Mouse (Mus musculus): Measurements from ENCODE around the gene Svep1. TPM values are rescaled to one million over a fixed set of nuclear protein-coding genes. Genes with fewer than 3 reads are reported as not detected.

Gene Svep1
- polyA plus RNA-seq, 1 experiment from 2014 or later = 3.3 TPM

GRCm38 (mm10) chr4:58196795-58197194, 9.9 kb downstream of the Svep1 start:
- no peaks in the 10 kb centered on the region for H3K9me3 ChIP-seq
- 0 out of 2 replicates have a peak, but pooled peaks cover 6% of the 10 kb centered on the region for H3K4me1 ChIP-seq
- WGBS = 83% methylated on average over 4 of the region's 4 CpGs
- no peak overlapping the region for H3K27ac ChIP-seq (replicated peaks)
- no peak for DNase-seq (ENCODE audit: low spot score)
- no peak overlapping the region for H3K4me3 ChIP-seq
- H3K27me3 ChIP-seq (replicated peaks; ENCODE audit: low read depth, poor library complexity, severe bottlenecking) = no peaks in the 10 kb centered on the region
- no peaks in the 10 kb centered on the region for H3K36me3 ChIP-seq (replicated peaks)

GRCm38 (mm10) chr4:58195936-58196335, 10.7 kb downstream of the Svep1 start:
- Histone ChIP-seq H3K27me3 (replicated peaks; ENCODE audit: low read depth, poor library complexity, severe bottlenecking) (no peaks in the 10 kb centered on the region), H3K4me3 (no peak overlapping the region), H3K9me3 (no peaks in the 10 kb centered on the region), H3K27ac (replicated peaks) (no peak overlapping the region), H3K4me1 (0 out of 2 replicates have a peak, but pooled peaks cover 6% of the 10 kb centered on the region), H3K36me3 (replicated peaks) (no peaks in the 10 kb centered on the region)
- DNase-seq (ENCODE audit: low spot score) = peak; percentile 2
- WGBS = 91% methylated on average over 2 of the region's 2 CpGs

GRCm38 (mm10) chr4:58189281-58189680, 17.4 kb downstream of the Svep1 start:
- WGBS = 85% methylated on average over 5 of the region's 5 CpGs

GRCm38 (mm10) chr4:58185401-58185800, 21.3 kb downstream of the Svep1 start:
- Histone ChIP-seq H3K4me1 (0 out of 2 replicates have a peak, but pooled peaks cover 4% of the 10 kb centered on the region), H3K9me3 (no peaks in the 10 kb centered on the region), H3K27me3 (replicated peaks; ENCODE audit: low read depth, poor library complexity, severe bottlenecking) (no peaks in the 10 kb centered on the region), H3K36me3 (replicated peaks) (no peaks in the 10 kb centered on the region), H3K27ac (replicated peaks) (no peak overlapping the region), H3K4me3 (no peak overlapping the region)
- no peak for DNase-seq (ENCODE audit: low spot score)
- 84% methylated on average over 3 of the region's 3 CpGs for WGBS

More at GRCm38 (mm10) chr4:58189281-58189680, 17.4 kb downstream of the Svep1 start:
- H3K27me3 ChIP-seq (replicated peaks; ENCODE audit: low read depth, poor library complexity, severe bottlenecking) = no peaks in the 10 kb centered on the region
- no peaks in the 10 kb centered on the region for H3K9me3 ChIP-seq
- no peaks in the 10 kb centered on the region for H3K36me3 ChIP-seq (replicated peaks)
- no peak for DNase-seq (ENCODE audit: low spot score)
- H3K4me3 ChIP-seq = no peak overlapping the region
- 0 out of 2 replicates have a peak, but pooled peaks cover 4% of the 10 kb centered on the region for H3K4me1 ChIP-seq
- no peak overlapping the region for H3K27ac ChIP-seq (replicated peaks)

GRCm38 (mm10) chr4:58184681-58185341, 21.8 kb downstream of the Svep1 start:
- H3K9me3 ChIP-seq = no peaks in the 10 kb centered on the region
- no peak overlapping the region for H3K4me3 ChIP-seq
- H3K27me3 ChIP-seq (replicated peaks; ENCODE audit: low read depth, poor library complexity, severe bottlenecking) = no peaks in the 10 kb centered on the region
- 0 out of 2 replicates have a peak, but pooled peaks cover 4% of the 10 kb centered on the region for H3K4me1 ChIP-seq
- no peak overlapping the region for H3K27ac ChIP-seq (replicated peaks)
- WGBS = 86% methylated on average over 5 of the region's 5 CpGs
- H3K36me3 ChIP-seq (replicated peaks) = no peaks in the 10 kb centered on the region
- DNase-seq (ENCODE audit: low spot score) = no peak

GRCm38 (mm10) chr4:58183897-58184296, 22.8 kb downstream of the Svep1 start:
- Histone ChIP-seq H3K4me3 (no peak overlapping the region), H3K9me3 (no peaks in the 10 kb centered on the region), H3K27me3 (replicated peaks; ENCODE audit: low read depth, poor library complexity, severe bottlenecking) (no peaks in the 10 kb centered on the region), H3K36me3 (replicated peaks) (no peaks in the 10 kb centered on the region), H3K27ac (replicated peaks) (no peak overlapping the region), H3K4me1 (0 out of 2 replicates have a peak, but pooled peaks cover 4% of the 10 kb centered on the region)
- no peak for DNase-seq (ENCODE audit: low spot score)
- WGBS = 89% methylated on average over 4 of the region's 4 CpGs

GRCm38 (mm10) chr4:58178489-58178888, 28.2 kb downstream of the Svep1 start:
- Histone ChIP-seq H3K4me3 (no peak overlapping the region), H3K27me3 (replicated peaks; ENCODE audit: low read depth, poor library complexity, severe bottlenecking) (no peaks in the 10 kb centered on the region), H3K27ac (replicated peaks) (no peak overlapping the region), H3K36me3 (replicated peaks) (no peaks in the 10 kb centered on the region), H3K9me3 (no peaks in the 10 kb centered on the region), H3K4me1 (peaks cover 11% of the 10 kb centered on the region)
- 92% methylated on average over 6 of the region's 6 CpGs for WGBS
- no peak for DNase-seq (ENCODE audit: low spot score)

GRCm38 (mm10) chr4:58177256-58177655, 29.4 kb downstream of the Svep1 start:
- peaks cover 11% of the 10 kb centered on the region for H3K4me1 ChIP-seq
- no peak overlapping the region for H3K27ac ChIP-seq (replicated peaks)
- no peaks in the 10 kb centered on the region for H3K36me3 ChIP-seq (replicated peaks)
- H3K9me3 ChIP-seq = no peaks in the 10 kb centered on the region
- DNase-seq (ENCODE audit: low spot score) = no peak
- no peak overlapping the region for H3K4me3 ChIP-seq
- WGBS = 92% methylated on average over 15 of the region's 15 CpGs
- no peaks in the 10 kb centered on the region for H3K27me3 ChIP-seq (replicated peaks; ENCODE audit: low read depth, poor library complexity, severe bottlenecking)

- no peak overlapping the region for H3K4me3 ChIP-seq
- DNase-seq (ENCODE audit: low spot score) = no peak
- no peaks in the 10 kb centered on the region for H3K9me3 ChIP-seq
- H3K4me1 ChIP-seq = peaks cover 11% of the 10 kb centered on the region
- WGBS = 89% methylated on average over 4 of the region's 4 CpGs
- H3K27ac ChIP-seq (replicated peaks) = no peak overlapping the region
- no peaks in the 10 kb centered on the region for H3K27me3 ChIP-seq (replicated peaks; ENCODE audit: low read depth, poor library complexity, severe bottlenecking)
- H3K36me3 ChIP-seq (replicated peaks) = no peaks in the 10 kb centered on the region; the same call in 1 of the 2 replicates
Observed at GRCm38 (mm10) chr4:58174435-58174987, 32.1 kb downstream of the Svep1 start.

- H3K9me3 ChIP-seq = no peaks in the 10 kb centered on the region
- WGBS = 79% methylated on average over 6 of the region's 6 CpGs
- no peaks in the 10 kb centered on the region; the same call in 1 of the 2 replicates for H3K36me3 ChIP-seq (replicated peaks)
- peaks cover 11% of the 10 kb centered on the region for H3K4me1 ChIP-seq
- no peak overlapping the region for H3K4me3 ChIP-seq
- no peak overlapping the region for H3K27ac ChIP-seq (replicated peaks)
- DNase-seq (ENCODE audit: low spot score) = no peak
- H3K27me3 ChIP-seq (replicated peaks; ENCODE audit: low read depth, poor library complexity, severe bottlenecking) = no peaks in the 10 kb centered on the region
Observed at GRCm38 (mm10) chr4:58173401-58173800, 33.3 kb downstream of the Svep1 start.

GRCm38 (mm10) chr4:58170430-58170829, 36.2 kb downstream of the Svep1 start:
- no peak overlapping the region for H3K27ac ChIP-seq (replicated peaks)
- DNase-seq (ENCODE audit: low spot score) = no peak
- 72% methylated on average over 5 of the region's 5 CpGs for WGBS
- no peaks in the 10 kb centered on the region; the same call in 1 of the 2 replicates for H3K36me3 ChIP-seq (replicated peaks)
- H3K27me3 ChIP-seq (replicated peaks; ENCODE audit: low read depth, poor library complexity, severe bottlenecking) = no peaks in the 10 kb centered on the region
- no peaks in the 10 kb centered on the region for H3K9me3 ChIP-seq
- H3K4me1 ChIP-seq = no peaks in the 10 kb centered on the region
- no peak overlapping the region for H3K4me3 ChIP-seq

GRCm38 (mm10) chr4:58169918-58170317, 36.7 kb downstream of the Svep1 start:
- H3K4me1 ChIP-seq = no peaks in the 10 kb centered on the region
- no peak overlapping the region for H3K27ac ChIP-seq (replicated peaks)
- no peak for DNase-seq (ENCODE audit: low spot score)

GRCm38 (mm10) chr4:58168366-58168765, 38.3 kb downstream of the Svep1 start:
- 88% methylated on average over 5 of the region's 5 CpGs for WGBS
- no peaks in the 10 kb centered on the region for H3K9me3 ChIP-seq
- no peak overlapping the region for H3K27ac ChIP-seq (replicated peaks)
- no peak for DNase-seq (ENCODE audit: low spot score)
- no peaks in the 10 kb centered on the region; the same call in 1 of the 2 replicates for H3K36me3 ChIP-seq (replicated peaks)
- H3K4me1 ChIP-seq = no peaks in the 10 kb centered on the region
- H3K27me3 ChIP-seq (replicated peaks; ENCODE audit: low read depth, poor library complexity, severe bottlenecking) = no peaks in the 10 kb centered on the region
- no peak overlapping the region for H3K4me3 ChIP-seq

More at GRCm38 (mm10) chr4:58169918-58170317, 36.7 kb downstream of the Svep1 start:
- no peaks in the 10 kb centered on the region for H3K9me3 ChIP-seq
- 88% methylated on average over 2 of the region's 2 CpGs for WGBS
- H3K36me3 ChIP-seq (replicated peaks) = no peaks in the 10 kb centered on the region; the same call in 1 of the 2 replicates
- H3K4me3 ChIP-seq = no peak overlapping the region
- H3K27me3 ChIP-seq (replicated peaks; ENCODE audit: low read depth, poor library complexity, severe bottlenecking) = no peaks in the 10 kb centered on the region
